Mouse (Mus musculus): ENCODE measurements around the gene P3h1.

DNA sequence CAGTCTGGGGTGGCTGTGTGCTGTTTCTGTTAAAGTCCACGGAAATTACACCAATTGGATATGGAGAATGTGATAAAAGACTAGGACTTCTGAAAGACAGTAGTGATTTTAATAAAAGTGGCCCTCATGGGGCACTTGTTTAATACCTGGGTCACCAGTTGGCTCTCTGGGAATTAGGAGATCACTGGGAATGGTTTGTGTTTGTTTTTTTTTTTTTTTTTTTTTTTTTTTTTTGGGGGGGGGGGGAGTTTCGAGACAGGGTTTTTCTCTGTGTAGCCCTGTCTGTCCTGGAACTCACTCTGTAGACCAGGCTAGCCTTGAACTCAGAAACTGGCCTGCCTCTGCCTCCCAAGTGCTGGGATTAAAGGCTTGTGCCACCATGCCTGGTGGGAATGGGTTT, 43.0 kb downstream of the P3h1 start:
- TF ChIP-seq CTCF (IDR thresholded peaks at IDR 0.05; ENCODE audit: control insufficient read depth, insufficient read depth, insufficient read length) (no peak), CEBPB (IDR thresholded peaks at IDR 0.05; ENCODE audit: low read depth) (no peak), USF1 (IDR thresholded peaks at IDR 0.05; ENCODE audit: low read depth) (no peak)
